Mouse (Mus musculus): ENCODE measurements around the gene Aloxe3. TPM values are rescaled to one million over a fixed set of nuclear protein-coding genes. Genes with fewer than 3 reads are reported as not detected.

Aloxe3 gene
- polyA plus RNA-seq, 1 experiment from 2014 or later, result 0.66 TPM

- no peak overlapping the region for H3K9ac ChIP-seq (ENCODE audit: low read length)
- H3K27ac ChIP-seq (ENCODE audit: low read depth, low read length), result no peak overlapping the region
- WGBS, result 67% methylated on average over 6 of the region's 6 CpGs
Measured at GRCm38 (mm10) chr11:69086390-69086789, 39.3 kb upstream of the Aloxe3 start.

GRCm38 (mm10) chr11:69087082-69087481 lies 38.6 kb upstream of the Aloxe3 start:
- ATAC-seq (ENCODE audit: insufficient read depth, low FRiP score, low TSS enrichment) (no peak), DNase-seq (ENCODE audit: low spot score) (no peak)
- Histone ChIP-seq H3K4me3 (ENCODE audit: low read depth, low read length) (no peak overlapping the region), H3K9ac (ENCODE audit: low read length) (no peak overlapping the region), H3K4me2 (ENCODE audit: low read depth) (no peak overlapping the region), H3K27ac (ENCODE audit: low read depth, low read length) (peak overlapping the region; percentile 40; the same call in 1 of the 2 replicates), H3K36me3 (ENCODE audit: control insufficient read depth, insufficient read depth, low read length) (no peaks in the 10 kb centered on the region), H3K4me1 (ENCODE audit: control insufficient read depth, insufficient read depth, low read length) (peaks cover 10% of the 10 kb centered on the region), H3K9me3 (ENCODE audit: control insufficient read depth, low read length) (no peaks in the 10 kb centered on the region), H3K27me3 (ENCODE audit: control insufficient read depth, insufficient read depth, low read length) (no peaks in the 10 kb centered on the region)
- 30% methylated on average over 4 of the region's 4 CpGs for WGBS

More at GRCm38 (mm10) chr11:69086390-69086789, 39.3 kb upstream of the Aloxe3 start:
- H3K9me3 ChIP-seq (ENCODE audit: control insufficient read depth, low read length), result no peaks in the 10 kb centered on the region
- ATAC-seq (ENCODE audit: insufficient read depth, low FRiP score, low TSS enrichment), result no peak
- no peaks in the 10 kb centered on the region for H3K27me3 ChIP-seq (ENCODE audit: control insufficient read depth, insufficient read depth, low read length)
- peaks cover 10% of the 10 kb centered on the region for H3K4me1 ChIP-seq (ENCODE audit: control insufficient read depth, insufficient read depth, low read length)
- no peak overlapping the region for H3K4me3 ChIP-seq (ENCODE audit: low read depth, low read length)
- no peak overlapping the region for H3K4me2 ChIP-seq (ENCODE audit: low read depth)
- no peaks in the 10 kb centered on the region for H3K36me3 ChIP-seq (ENCODE audit: control insufficient read depth, insufficient read depth, low read length)
- DNase-seq (ENCODE audit: low spot score), result no peak

- peaks cover 10% of the 10 kb centered on the region for H3K4me1 ChIP-seq (ENCODE audit: control insufficient read depth, insufficient read depth, low read length)
- no peaks in the 10 kb centered on the region for H3K36me3 ChIP-seq (ENCODE audit: control insufficient read depth, insufficient read depth, low read length)
- H3K9ac ChIP-seq (ENCODE audit: low read length), result no peak overlapping the region; the same call in 1 of the 2 replicates
- no peak overlapping the region for H3K4me2 ChIP-seq (ENCODE audit: low read depth)
- peak overlapping the region; percentile 96; the same call in 1 of the 2 replicates for H3K4me3 ChIP-seq (ENCODE audit: low read depth, low read length)
- no peaks in the 10 kb centered on the region for H3K27me3 ChIP-seq (ENCODE audit: control insufficient read depth, insufficient read depth, low read length)
- DNase-seq (ENCODE audit: low spot score) (no peak), ATAC-seq (ENCODE audit: insufficient read depth, low FRiP score, low TSS enrichment) (no peak)
- 77% methylated on average over 2 of the region's 2 CpGs for WGBS
- H3K9me3 ChIP-seq (ENCODE audit: control insufficient read depth, low read length), result no peaks in the 10 kb centered on the region
- no peak overlapping the region for H3K27ac ChIP-seq (ENCODE audit: low read depth, low read length)
Measured at GRCm38 (mm10) chr11:69087597-69087996, 38.1 kb upstream of the Aloxe3 start.

GRCm38 (mm10) chr11:69088103-69088855 lies 37.4 kb upstream of the Aloxe3 start, which contains the start of gene Vamp2:
Gene Vamp2 (plus strand): TSS chr11:69088490.
- 1% methylated on average over 49 of the region's 67 CpGs for WGBS
- Histone ChIP-seq H3K36me3 (ENCODE audit: control insufficient read depth, insufficient read depth, low read length) (no peaks in the 10 kb centered on the region), H3K4me3 (ENCODE audit: low read depth, low read length) (peak within 1 kb of the TSS; percentile 96), H3K4me2 (ENCODE audit: low read depth) (peak within 1 kb of the TSS; percentile 99), H3K27me3 (ENCODE audit: control insufficient read depth, insufficient read depth, low read length) (no peaks in the 10 kb centered on the region), H3K27ac (ENCODE audit: low read depth, low read length) (peak within 1 kb of the TSS; percentile 89), H3K9me3 (ENCODE audit: control insufficient read depth, low read length) (no peaks in the 10 kb centered on the region), H3K4me1 (ENCODE audit: control insufficient read depth, insufficient read depth, low read length) (peaks cover 10% of the 10 kb centered on the region), H3K9ac (ENCODE audit: low read length) (peak within 1 kb of the TSS; percentile 99)
- ATAC-seq (ENCODE audit: insufficient read depth, low FRiP score, low TSS enrichment) (peak; percentile 86), DNase-seq (ENCODE audit: low spot score) (peak; percentile 96)

GRCm38 (mm10) chr11:69088856-69089615 lies 36.7 kb upstream of the Aloxe3 start:
- H3K4me2 ChIP-seq (ENCODE audit: low read depth), result peak overlapping the region; percentile 99
- H3K36me3 ChIP-seq (ENCODE audit: control insufficient read depth, insufficient read depth, low read length), result no peaks in the 10 kb centered on the region
- peak overlapping the region; percentile 89 for H3K27ac ChIP-seq (ENCODE audit: low read depth, low read length)
- peaks cover 10% of the 10 kb centered on the region for H3K4me1 ChIP-seq (ENCODE audit: control insufficient read depth, insufficient read depth, low read length)
- peak overlapping the region; percentile 96 for H3K4me3 ChIP-seq (ENCODE audit: low read depth, low read length)
- H3K27me3 ChIP-seq (ENCODE audit: control insufficient read depth, insufficient read depth, low read length), result no peaks in the 10 kb centered on the region
- WGBS, result 13% methylated on average over 25 of the region's 25 CpGs
- peak overlapping the region; percentile 99 for H3K9ac ChIP-seq (ENCODE audit: low read length)
- ATAC-seq (ENCODE audit: insufficient read depth, low FRiP score, low TSS enrichment) (0 out of 2 replicates have a peak, but pooled peaks have one; percentile 20), DNase-seq (ENCODE audit: low spot score) (no peak)
- H3K9me3 ChIP-seq (ENCODE audit: control insufficient read depth, low read length), result no peaks in the 10 kb centered on the region

GRCm38 (mm10) chr11:69089616-69090290 lies 35.9 kb upstream of the Aloxe3 start:
- H3K36me3 ChIP-seq (ENCODE audit: control insufficient read depth, insufficient read depth, low read length), result no peaks in the 10 kb centered on the region
- H3K4me1 ChIP-seq (ENCODE audit: control insufficient read depth, insufficient read depth, low read length), result peaks cover 12% of the 10 kb centered on the region
- H3K9me3 ChIP-seq (ENCODE audit: control insufficient read depth, low read length), result no peaks in the 10 kb centered on the region
- peak overlapping the region; percentile 99 for H3K4me2 ChIP-seq (ENCODE audit: low read depth)
- H3K27ac ChIP-seq (ENCODE audit: low read depth, low read length), result no peak overlapping the region
- no peaks in the 10 kb centered on the region for H3K27me3 ChIP-seq (ENCODE audit: control insufficient read depth, insufficient read depth, low read length)
- WGBS, result 90% methylated on average over 12 of the region's 12 CpGs
- peak overlapping the region; percentile 96 for H3K4me3 ChIP-seq (ENCODE audit: low read depth, low read length)
- ATAC-seq (ENCODE audit: insufficient read depth, low FRiP score, low TSS enrichment) (no peak), DNase-seq (ENCODE audit: low spot score) (no peak)
- H3K9ac ChIP-seq (ENCODE audit: low read length), result peak overlapping the region; percentile 99

GRCm38 (mm10) chr11:69090367-69090766 lies 35.3 kb upstream of the Aloxe3 start:
- no peak overlapping the region for H3K27ac ChIP-seq (ENCODE audit: low read depth, low read length)
- H3K9ac ChIP-seq (ENCODE audit: low read length), result no peak overlapping the region
- peaks cover 14% of the 10 kb centered on the region for H3K4me1 ChIP-seq (ENCODE audit: control insufficient read depth, insufficient read depth, low read length)
- no peaks in the 10 kb centered on the region for H3K9me3 ChIP-seq (ENCODE audit: control insufficient read depth, low read length)
- H3K36me3 ChIP-seq (ENCODE audit: control insufficient read depth, insufficient read depth, low read length), result no peaks in the 10 kb centered on the region
- H3K4me3 ChIP-seq (ENCODE audit: low read depth, low read length), result no peak overlapping the region
- DNase-seq (ENCODE audit: low spot score) (no peak), ATAC-seq (ENCODE audit: insufficient read depth, low FRiP score, low TSS enrichment) (no peak)
- no peaks in the 10 kb centered on the region for H3K27me3 ChIP-seq (ENCODE audit: control insufficient read depth, insufficient read depth, low read length)
- H3K4me2 ChIP-seq (ENCODE audit: low read depth), result no peak overlapping the region
- 73% methylated on average over 6 of the region's 6 CpGs for WGBS

- peaks cover 22% of the 10 kb centered on the region for H3K4me1 ChIP-seq (ENCODE audit: control insufficient read depth, insufficient read depth, low read length)
- 60% methylated on average over 7 of the region's 7 CpGs for WGBS
Measured at GRCm38 (mm10) chr11:69091566-69092385, 33.9 kb upstream of the Aloxe3 start.

More at GRCm38 (mm10) chr11:69091566-69092385, 33.9 kb upstream of the Aloxe3 start:
- no peak overlapping the region for H3K27ac ChIP-seq (ENCODE audit: low read depth, low read length)
- H3K9ac ChIP-seq (ENCODE audit: low read length), result no peak overlapping the region
- no peak overlapping the region for H3K4me3 ChIP-seq (ENCODE audit: low read depth, low read length)
- no peak for DNase-seq (ENCODE audit: low spot score)
- no peaks in the 10 kb centered on the region for H3K36me3 ChIP-seq (ENCODE audit: control insufficient read depth, insufficient read depth, low read length)
- H3K9me3 ChIP-seq (ENCODE audit: control insufficient read depth, low read length), result no peaks in the 10 kb centered on the region
- no peak overlapping the region for H3K4me2 ChIP-seq (ENCODE audit: low read depth)
- no peaks in the 10 kb centered on the region for H3K27me3 ChIP-seq (ENCODE audit: control insufficient read depth, insufficient read depth, low read length)
- no peak for ATAC-seq (ENCODE audit: insufficient read depth, low FRiP score, low TSS enrichment)
